Mouse (Mus musculus) hindbrain, embryonic 14.5 days (tissue): ENCODE measurements around the gene Dok3. TPM values are rescaled to one million over a fixed set of nuclear protein-coding genes. Genes with fewer than 3 reads are reported as not detected.
A peak's percentile ranks its signal among the peaks of the same experiment; 100 is the strongest.
"Not testable (repeated sequence)": the region's sequence is repeated elsewhere in the genome, so short reads cannot be mapped to it uniquely, and the experiment has no call there.

Experiments used
- ATAC-seq: fragments of 200-750 bp; cut with Nextera tagmentation; 2 replicates; pipeline ENCODE4 v1.8.0; 2017; ENCODE audit warnings: moderate number of reproducible peaks, mild to moderate bottlenecking, moderate TSS enrichment, moderate library complexity; ENCODE audit not compliant: low FRiP score
- DNase-seq: peaks from one replicate; pipeline ENCODE4 v3.0.0-alpha.2; 2015; ENCODE audit warnings: low spot score
- H3K27ac ChIP-seq: fragments of 300-500 bp; sonication (generic); 2 replicates; pipeline ENCODE4 v1.5.1; 2014; ENCODE audit warnings: mild to moderate bottlenecking, moderate library complexity
- H3K27me3 ChIP-seq: fragments of 300-500 bp; sonication (generic); 2 replicates; pipeline ENCODE4 v1.6.1; 2014; ENCODE audit warnings: mild to moderate bottlenecking, low read length, mixed read lengths; ENCODE audit not compliant: control insufficient read depth, insufficient read depth
- H3K36me3 ChIP-seq: fragments of 300-500 bp; sonication (generic); replicated peaks from 2 replicates; pipeline ENCODE4 v1.6.1; 2014; ENCODE audit not compliant: control insufficient read depth, insufficient read depth
- H3K4me1 ChIP-seq: fragments of 300-500 bp; sonication (generic); replicated peaks from 2 replicates; pipeline ENCODE4 v1.6.1; 2014; ENCODE audit warnings: antibody characterized with exemption, low read length, mixed read lengths; ENCODE audit not compliant: control insufficient read depth, insufficient read depth
- H3K4me2 ChIP-seq: fragments of 300-500 bp; sonication (generic); replicated peaks from 2 replicates; pipeline ENCODE4 v1.6.1; 2014; ENCODE audit warnings: mild to moderate bottlenecking, moderate library complexity
- H3K4me3 ChIP-seq: fragments of 300-500 bp; sonication (generic); replicated peaks from 2 replicates; pipeline ENCODE4 v1.5.1; 2014; ENCODE audit warnings: mild to moderate bottlenecking, low read length
- H3K9ac ChIP-seq: fragments of 300-500 bp; sonication (generic); 2 replicates; pipeline ENCODE4 v1.6.1; 2014
- H3K9me3 ChIP-seq: fragments of 300-500 bp; sonication (generic); 2 replicates; pipeline ENCODE4 v1.6.1; 2016; ENCODE audit warnings: low read length; ENCODE audit not compliant: control insufficient read depth
- WGBS: fragments of 180-500 bp; shearing (Covaris S2); extraction: QIAGEN DNeasy Blood & Tissue Kit; methylation state at CpG from one replicate; pipeline ENCODE4 v1.1.7; 2014; 5-methylcytosine and 5-hydroxymethylcytosine counted together
- polyA plus RNA-seq: library from polyadenylated mRNA; unstranded; fragments of >200 nt; fragmentation: Nextera tagmentation; extraction: Ambion mirVana; gene quantifications from 2 replicates; pipeline ENCODE4 v1.2.1, GENCODE M21; 2014

Dok3 gene
- 3.8 and 5.7 TPM in 2 replicates for polyA plus RNA-seq

DNA sequence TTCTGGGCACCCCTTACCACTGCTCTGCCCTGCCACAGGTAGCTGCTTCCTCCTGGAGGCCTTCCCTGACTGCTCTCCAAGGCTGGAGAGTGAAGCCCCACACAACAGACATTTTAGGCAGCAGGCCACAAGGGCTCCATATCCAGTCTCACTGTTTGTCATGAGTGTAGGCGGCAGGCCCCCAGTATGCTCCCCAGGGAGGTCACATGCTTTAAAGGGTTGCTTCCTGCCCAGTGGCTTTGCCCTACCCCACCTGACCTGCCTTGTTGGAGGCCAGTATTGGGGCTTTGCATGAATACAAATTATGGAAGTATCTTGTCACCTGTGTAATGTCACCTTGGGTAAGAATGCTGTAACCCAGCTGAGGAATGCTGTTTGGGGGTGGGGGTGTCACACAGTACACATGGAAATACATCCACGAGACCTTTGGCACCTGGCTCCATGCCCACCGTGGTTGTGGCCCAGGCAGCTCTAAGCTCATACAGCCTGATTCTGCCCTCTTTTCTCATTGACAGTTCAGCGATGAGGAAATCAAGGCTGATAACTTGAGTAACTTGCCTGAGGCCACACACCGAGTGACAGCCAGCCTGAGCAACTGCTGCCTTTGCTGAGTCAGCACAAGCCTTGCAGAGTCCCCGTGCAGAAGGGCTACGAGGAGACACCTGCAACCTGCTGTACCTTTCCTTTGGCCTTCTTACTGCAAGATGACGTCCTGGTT is at the start of gene Dok3:
TSS of gene Dok3 (minus strand) at position 99 of the 718 bp plus-strand sequence.
- 84% methylated on average over 8 of the region's 8 CpGs for WGBS
- no peak within 1 kb of the TSS for H3K4me2 ChIP-seq
- DNase-seq (no peak), ATAC-seq (no peak)
- no peak within 1 kb of the TSS for H3K27ac ChIP-seq
- H3K4me3 ChIP-seq: no peak within 1 kb of the TSS
- H3K9me3 ChIP-seq: no peaks in the 10 kb centered on the region
- peaks cover 56% of the 10 kb centered on the region for H3K36me3 ChIP-seq
- no peaks in the 10 kb centered on the region for H3K27me3 ChIP-seq
- no peaks in the 10 kb centered on the region for H3K4me1 ChIP-seq
- H3K9ac ChIP-seq: no peak within 1 kb of the TSS

DNA sequence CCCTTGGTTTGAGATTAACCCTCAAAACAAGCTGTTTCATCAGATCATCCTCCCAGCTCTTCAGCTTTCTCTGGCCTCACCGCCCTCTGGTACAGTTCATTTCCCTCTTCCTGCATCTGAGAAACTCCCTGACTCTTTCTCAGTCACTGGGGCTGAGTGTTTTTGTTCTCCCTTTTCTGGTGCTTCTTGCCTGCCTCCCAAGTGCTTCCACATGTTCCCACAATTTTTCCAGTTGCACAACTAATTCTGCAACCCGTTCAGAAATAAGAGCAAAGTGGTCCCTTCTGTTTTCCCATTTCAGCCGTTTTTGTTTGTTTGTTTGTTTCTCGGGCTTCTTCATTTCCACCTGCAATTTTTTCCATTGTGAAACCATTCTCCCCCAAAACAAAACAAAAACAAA is 49.0 kb upstream of the Dok3 start:
- Histone ChIP-seq H3K27ac (no peak overlapping the region), H3K36me3 (no peaks in the 10 kb centered on the region), H3K4me2 (no peak overlapping the region), H3K4me3 (no peak overlapping the region), H3K9ac (no peak overlapping the region), H3K4me1 (no peaks in the 10 kb centered on the region), H3K9me3 (no peaks in the 10 kb centered on the region), H3K27me3 (no peaks in the 10 kb centered on the region)
- no peak for DNase-seq
- 84% methylated on average over 4 of the region's 4 CpGs for WGBS
- ATAC-seq: no peak

DNA sequence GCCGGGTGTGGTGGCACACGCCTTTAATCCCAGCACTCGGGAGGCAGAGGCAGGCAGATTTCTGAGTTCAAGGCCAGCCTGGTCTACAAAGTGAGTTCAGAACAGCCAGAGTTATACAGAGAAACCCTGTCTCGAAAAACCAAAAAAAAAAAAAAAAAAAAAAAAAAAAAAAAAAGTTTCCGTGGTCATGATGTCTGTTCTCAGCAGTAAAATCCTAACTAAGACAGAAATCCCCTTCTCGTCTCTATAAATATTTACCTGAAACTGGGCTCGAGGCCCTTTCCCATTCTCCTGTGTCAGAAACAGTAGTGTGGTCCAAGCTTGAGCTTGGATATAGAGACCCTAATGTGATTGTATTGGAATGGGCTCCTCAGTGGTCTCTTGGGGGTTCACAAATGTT is 47.8 kb upstream of the Dok3 start:
- not testable (repeated sequence) for DNase-seq, ATAC-seq, H3K4me2 ChIP-seq, H3K27me3 ChIP-seq, H3K9me3 ChIP-seq, H3K27ac ChIP-seq, H3K4me1 ChIP-seq, H3K4me3 ChIP-seq, H3K36me3 ChIP-seq, H3K9ac ChIP-seq
- 92% methylated on average over 7 of the region's 7 CpGs for WGBS

DNA sequence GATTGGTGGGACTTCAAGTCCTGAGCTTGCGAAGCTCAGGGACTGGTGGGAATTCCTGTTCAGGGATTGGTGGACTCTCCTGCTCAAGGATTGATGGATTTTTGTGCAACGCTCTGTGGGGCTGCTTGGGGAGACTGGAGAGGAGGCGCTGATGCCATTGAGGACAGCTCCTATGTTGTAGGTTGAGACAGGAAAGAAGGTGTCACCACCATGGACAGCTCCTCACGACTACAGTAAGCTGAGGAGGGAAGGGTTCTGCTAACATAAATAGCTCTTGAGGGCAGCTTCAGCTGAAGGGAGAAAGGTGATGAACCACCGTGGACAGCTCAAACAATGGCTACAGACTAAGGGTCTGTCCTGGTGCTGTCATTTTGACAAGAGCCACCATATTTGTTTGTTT is 46.8 kb upstream of the Dok3 start:
- DNase-seq (no peak), ATAC-seq (no peak)
- WGBS: 64% methylated on average over 5 of the region's 5 CpGs
- Histone ChIP-seq H3K9ac (no peak overlapping the region), H3K27me3 (no peaks in the 10 kb centered on the region), H3K4me1 (peaks cover 9% of the 10 kb centered on the region), H3K36me3 (no peaks in the 10 kb centered on the region), H3K4me2 (no peak overlapping the region), H3K9me3 (no peaks in the 10 kb centered on the region), H3K27ac (no peak overlapping the region), H3K4me3 (no peak overlapping the region)

DNA sequence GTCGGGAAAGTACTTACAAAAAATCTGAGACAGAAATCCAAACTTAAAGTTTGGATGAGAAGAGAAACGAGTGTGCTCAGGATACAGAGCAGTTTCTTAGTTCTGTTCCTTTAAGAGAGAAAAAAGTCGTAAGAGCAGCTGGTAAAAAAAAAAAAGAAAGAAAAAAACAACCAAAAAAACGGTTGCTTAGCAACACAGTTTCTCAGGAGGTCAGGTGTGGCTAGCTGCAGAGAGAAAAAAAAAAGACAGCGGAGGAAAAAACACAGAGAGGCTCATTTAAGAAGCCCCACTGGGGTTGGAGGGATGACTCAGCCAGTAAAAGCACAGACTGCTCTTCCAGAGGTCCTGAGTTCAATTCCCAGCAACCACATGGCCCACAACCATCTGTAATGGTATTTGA is 45.2 kb upstream of the Dok3 start:
- H3K9ac ChIP-seq: no peak overlapping the region
- 71% methylated on average over 5 of the region's 5 CpGs for WGBS
- peaks cover 12% of the 10 kb centered on the region for H3K4me1 ChIP-seq
- H3K27ac ChIP-seq: no peak overlapping the region
- H3K27me3 ChIP-seq: no peaks in the 10 kb centered on the region
- no peak for ATAC-seq
- no peaks in the 10 kb centered on the region for H3K9me3 ChIP-seq
- DNase-seq: peak; percentile 30
- no peak overlapping the region for H3K4me2 ChIP-seq
- H3K4me3 ChIP-seq: no peak overlapping the region
- H3K36me3 ChIP-seq: no peaks in the 10 kb centered on the region

DNA sequence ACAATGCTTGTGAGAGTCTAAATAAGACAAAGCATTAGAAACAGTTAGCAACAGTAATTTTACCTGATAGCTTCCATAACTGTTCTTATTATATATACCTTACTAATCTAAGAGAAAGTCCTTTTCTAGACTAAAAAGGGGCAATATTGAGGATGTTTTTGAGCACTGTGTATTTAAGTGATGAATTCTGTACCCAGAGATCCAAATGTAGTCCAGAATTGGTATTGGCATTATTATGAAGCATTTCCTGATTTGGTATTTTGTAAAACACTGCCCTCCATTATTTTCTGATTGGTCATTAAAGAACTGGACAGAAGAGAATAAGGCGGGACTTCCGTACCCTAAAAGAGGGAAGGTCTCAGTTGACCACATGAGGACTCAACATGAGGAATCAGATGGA is 44.3 kb upstream of the Dok3 start, which contains the start of gene Tmed9:
TSS of gene Tmed9 (plus strand) at position 301 of the 400 bp plus-strand sequence.
- Histone ChIP-seq H3K9me3 (no peaks in the 10 kb centered on the region), H3K36me3 (no peaks in the 10 kb centered on the region; the same call in 1 of the 2 replicates), H3K4me1 (peaks cover 17% of the 10 kb centered on the region), H3K27me3 (no peaks in the 10 kb centered on the region), H3K4me2 (no peak within 1 kb of the TSS), H3K9ac (no peak within 1 kb of the TSS), H3K27ac (no peak within 1 kb of the TSS), H3K4me3 (no peak within 1 kb of the TSS)
- WGBS: 99% methylated on average over 2 of the region's 2 CpGs
- ATAC-seq (no peak), DNase-seq (no peak)

DNA sequence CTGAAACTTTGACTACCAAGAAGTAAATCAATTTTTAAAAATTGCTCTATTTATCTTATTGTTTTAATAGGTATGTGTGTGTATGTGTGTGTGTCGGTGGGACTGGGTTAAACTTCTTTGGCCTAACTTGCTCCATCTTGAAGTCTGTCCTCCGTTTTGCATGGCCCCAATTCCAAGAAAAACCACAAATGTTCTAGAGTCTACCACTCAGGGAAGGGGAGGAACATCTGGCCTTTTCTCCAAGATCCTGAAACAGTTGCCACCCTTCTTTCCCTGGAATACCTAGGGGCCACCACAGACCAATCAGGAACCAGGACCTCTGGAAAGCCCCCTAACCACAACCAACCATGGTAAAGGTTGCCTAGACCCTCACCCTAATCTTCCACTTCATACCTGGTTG is 42.9 kb upstream of the Dok3 start:
- peaks cover 3% of the 10 kb centered on the region; the same call in 1 of the 2 replicates for H3K36me3 ChIP-seq
- peak overlapping the region; percentile 98; the same call in 1 of the 2 replicates for H3K4me3 ChIP-seq
- ATAC-seq (no peak), DNase-seq (no peak)
- no peak overlapping the region for H3K27ac ChIP-seq
- peaks cover 24% of the 10 kb centered on the region for H3K4me1 ChIP-seq
- peak overlapping the region; percentile 59 for H3K4me2 ChIP-seq
- no peak overlapping the region for H3K9ac ChIP-seq
- no peaks in the 10 kb centered on the region for H3K9me3 ChIP-seq
- 81% methylated on average over 2 of the region's 2 CpGs for WGBS
- H3K27me3 ChIP-seq: no peaks in the 10 kb centered on the region

DNA sequence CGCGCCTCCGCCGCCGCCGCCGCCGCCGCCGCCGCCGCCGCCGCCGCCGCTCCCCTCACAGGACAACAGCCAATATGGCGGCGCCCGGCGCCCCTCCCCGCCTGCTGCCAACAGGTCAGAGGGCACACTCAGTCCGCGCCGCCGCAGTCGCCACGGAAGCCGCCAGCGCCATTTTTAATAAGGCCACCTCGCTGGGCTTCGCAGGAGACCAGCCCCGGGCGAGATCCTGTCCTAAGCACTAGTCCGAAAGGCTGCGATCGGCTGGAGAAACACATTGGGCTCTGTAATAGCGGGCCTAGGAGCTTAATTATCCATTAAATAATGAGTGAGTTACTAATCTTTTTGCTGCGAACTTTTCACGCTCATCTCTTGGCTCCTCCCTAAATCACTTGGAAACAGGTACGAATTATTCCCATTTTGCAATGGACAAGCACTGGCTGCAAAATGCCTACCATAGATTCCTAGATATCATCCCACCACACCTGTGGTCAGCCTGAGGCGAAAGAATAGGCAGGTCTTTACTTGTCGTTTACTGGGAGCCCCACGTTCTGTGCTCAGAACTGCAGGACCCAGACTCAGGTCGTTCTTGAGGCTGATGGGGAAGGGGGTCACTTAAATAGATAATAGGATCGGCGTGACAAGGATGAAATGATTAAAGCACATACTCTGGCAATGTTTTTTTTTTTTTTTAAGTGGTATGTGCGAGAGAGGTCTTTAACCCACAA is 42.1 kb upstream of the Dok3 start, which contains the start of gene Fam193b:
TSS of gene Fam193b (minus strand) at position 94 of the 725 bp plus-strand sequence.
- WGBS: 2% methylated on average over 31 of the region's 47 CpGs
- peak within 1 kb of the TSS; percentile 94 for H3K27ac ChIP-seq
- ATAC-seq (peak; percentile 89), DNase-seq (peak; percentile 90)
- peaks cover 11% of the 10 kb centered on the region for H3K36me3 ChIP-seq
- H3K4me1 ChIP-seq: peaks cover 24% of the 10 kb centered on the region
- no peaks in the 10 kb centered on the region for H3K27me3 ChIP-seq
- H3K9ac ChIP-seq: peak within 1 kb of the TSS; percentile 97
- H3K4me2 ChIP-seq: peak within 1 kb of the TSS; percentile 59
- peak within 1 kb of the TSS; percentile 98 for H3K4me3 ChIP-seq
- no peaks in the 10 kb centered on the region for H3K9me3 ChIP-seq

DNA sequence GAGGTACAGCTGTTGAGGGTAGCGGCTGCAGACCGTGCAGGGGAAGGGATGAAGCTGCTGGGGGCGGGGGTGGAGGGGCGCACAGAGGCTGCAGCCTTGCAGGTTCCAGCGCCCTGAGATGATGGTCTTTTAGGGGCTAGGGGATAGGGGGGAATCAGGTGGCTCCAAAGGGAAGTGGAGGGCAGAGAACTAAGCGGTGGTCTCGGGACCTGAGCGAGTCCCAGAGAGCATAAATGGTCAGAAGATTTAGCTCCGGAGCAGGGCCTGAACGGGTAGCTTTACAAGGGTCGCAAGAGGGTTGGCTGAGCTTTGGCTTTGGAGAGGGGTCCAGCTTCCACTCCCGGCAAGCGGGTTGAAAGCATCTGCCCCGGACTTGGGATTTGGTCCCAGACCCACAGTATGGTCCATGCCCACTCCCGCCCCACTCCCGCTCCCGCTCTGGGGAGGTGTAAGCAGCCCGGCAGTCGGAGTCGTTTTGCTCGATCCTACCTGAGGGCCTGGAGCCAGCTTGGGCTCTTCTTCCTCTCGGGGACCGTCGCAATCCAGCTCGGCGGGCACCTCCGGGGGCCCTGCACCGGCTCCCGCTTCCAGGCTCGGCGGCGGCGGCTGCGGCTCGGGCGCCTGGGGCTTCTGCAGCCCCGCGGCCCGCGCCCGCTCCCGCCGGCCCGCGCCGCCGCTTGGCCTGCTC is 41.3 kb upstream of the Dok3 start:
- Histone ChIP-seq H3K4me3 (peak overlapping the region; percentile 98), H3K4me2 (peak overlapping the region; percentile 59), H3K9me3 (no peaks in the 10 kb centered on the region), H3K27me3 (no peaks in the 10 kb centered on the region), H3K36me3 (peaks cover 18% of the 10 kb centered on the region), H3K9ac (peak overlapping the region; percentile 97), H3K4me1 (peaks cover 24% of the 10 kb centered on the region), H3K27ac (peak overlapping the region; percentile 94)
- DNase-seq: peak; percentile 30
- peak; percentile 62 for ATAC-seq
- WGBS: 0% methylated on average over 24 of the region's 47 CpGs
